Mouse (Mus musculus) kidney, postnatal 14 days (tissue): ENCODE measurements around the gene Rc3h2.

ENCODE experiments used
- DNase-seq: peaks from one replicate; pipeline ENCODE4 v3.0.0; 2022; ENCODE audit warnings: mixed read lengths

Gene Rc3h2

DNA sequence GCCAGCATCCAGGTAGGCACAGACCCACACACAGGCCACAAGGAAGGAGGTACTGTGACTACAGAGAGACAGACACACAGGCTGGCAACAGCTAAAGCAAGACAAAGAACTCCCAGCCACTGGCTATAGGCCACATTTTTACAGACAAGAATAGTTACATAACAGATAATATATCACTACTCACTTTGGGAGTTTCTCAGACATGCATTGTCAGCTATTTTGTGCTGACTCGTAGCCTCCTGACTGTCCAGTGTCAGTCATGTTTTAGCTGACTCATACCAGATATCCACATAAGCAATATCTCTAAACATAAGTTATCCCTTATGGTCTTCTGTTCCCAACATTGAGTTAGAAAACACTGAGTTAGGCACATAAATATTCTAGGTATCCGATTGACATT is 89.4 kb downstream of the Rc3h2 start:
- no peak for DNase-seq

DNA sequence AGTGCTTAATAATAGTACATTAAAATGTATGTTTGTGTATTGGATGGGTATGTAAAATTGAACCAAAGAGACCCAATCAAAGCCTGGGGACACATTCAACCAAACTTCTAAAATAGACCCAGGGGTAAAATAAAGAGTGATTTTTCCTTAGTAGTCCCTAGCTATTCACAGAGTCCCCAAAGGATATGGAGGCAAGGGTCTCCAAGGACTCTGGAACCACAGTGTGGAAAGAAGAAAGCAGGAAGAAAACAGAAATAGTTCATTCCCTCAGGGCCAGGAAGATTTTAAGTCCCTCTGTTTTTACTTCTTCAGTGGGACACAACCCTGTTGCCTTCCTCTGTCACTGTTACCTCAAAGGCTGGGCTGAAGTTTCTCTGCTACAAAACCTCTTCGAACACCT is 96.5 kb downstream of the Rc3h2 start, which contains the start of gene Olfr368:
Gene Olfr368 (plus strand): TSS at position 301 of the 400 bp plus-strand sequence.
- DNase-seq: no peak
